Mouse (Mus musculus) bone marrow macrophage, adult 2 months (primary cell): ENCODE measurements at regions not wholly inside any gene's neighbourhood (a gene's known extent, or its start where the extent isn't known, plus 50 kb on each side); places are given as distances from the start of the nearest gene placed in this dataset.

Source experiments
- CTCF ChIP-seq: IDR thresholded peaks from 2 replicates; pipeline ENCODE4 v1.5.1; 2012; ENCODE audit warnings: low read depth, mild to moderate bottlenecking, low read length, moderate library complexity
- POLR2A ChIP-seq: IDR thresholded peaks from 2 replicates; pipeline ENCODE4 v1.6.1; 2012; ENCODE audit warnings: mild to moderate bottlenecking, low read depth, low read length, borderline replicate concordance

- TF ChIP-seq CTCF: no peak
- TF ChIP-seq POLR2A: no peak
Measured at GRCm38 (mm10) chr16:50785384-50785783, 194.4 kb upstream of the Ccdc54 start.
